ENCODE assay signal across 18 mouse cellular contexts in the genomic region with DNA sequence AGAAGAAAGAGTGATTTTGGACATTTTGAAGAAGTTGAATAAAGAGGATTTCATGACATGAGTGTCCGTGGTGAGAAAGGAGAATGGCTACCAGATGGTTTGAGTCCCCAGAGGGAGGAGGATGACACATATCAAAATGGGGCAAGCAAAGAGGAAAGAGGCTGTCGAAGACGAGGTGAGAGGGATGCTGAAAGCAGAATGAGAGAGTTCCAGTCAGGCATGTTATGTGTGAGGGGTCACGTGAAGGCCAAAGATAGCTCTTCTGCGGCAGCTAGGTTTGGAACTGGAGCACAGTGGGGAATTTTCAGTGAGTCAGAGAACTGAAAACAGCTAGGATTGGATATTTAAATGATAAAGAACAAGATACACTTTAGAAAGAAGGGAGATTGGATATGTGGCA.
"Had no signal": no experiment of that assay in that cellular context is flagged by ENCODE, and none has a peak within 500 bp of the region (broad histone marks: within the 10 kb centered on the region; RNA-seq: fewer than 3 reads in every experiment).

No protein-coding gene starts in this region.

- H3K9ac ChIP-seq: liver, postnatal 0 days; lung, embryonic 15.5 days; midbrain, embryonic 13.5 days; midbrain, embryonic 15.5 days; neural tube, embryonic 12.5 days; stomach, embryonic 15.5 days had no signal

- H3K4me2 ChIP-seq: lung, embryonic 15.5 days; midbrain, embryonic 11.5 days; midbrain, embryonic 13.5 days; midbrain, embryonic 15.5 days; neural tube, embryonic 12.5 days; stomach, embryonic 15.5 days had no signal

- H3K36me3 ChIP-seq: lung, embryonic 15.5 days; midbrain, embryonic 13.5 days; midbrain, embryonic 15.5 days; neural tube, embryonic 12.5 days; stomach, embryonic 15.5 days had no signal

- H3K4me1 ChIP-seq: megakaryocyte, embryonic 14.5 days; midbrain, embryonic 15.5 days; neural tube, embryonic 12.5 days; stomach, embryonic 15.5 days had no signal

- H3K27ac ChIP-seq: lung, embryonic 15.5 days; macrophage; midbrain, embryonic 13.5 days; midbrain, embryonic 15.5 days; neural tube, embryonic 12.5 days; stomach, embryonic 15.5 days; stomach, postnatal 0 days had no signal

- ATAC-seq: liver, postnatal 0 days; lung, postnatal 0 days; midbrain, embryonic 13.5 days; midbrain, embryonic 15.5 days had no signal

- H3K27me3 ChIP-seq: lung, embryonic 15.5 days; megakaryocyte, embryonic 14.5 days; midbrain, embryonic 13.5 days; midbrain, embryonic 15.5 days; neural tube, embryonic 12.5 days; stomach, embryonic 15.5 days had no signal

- DNase-seq: liver, postnatal 0 days; lung, adult 2 months; lung, postnatal 14 days; lung, postnatal 36 days; right cerebral cortex, postnatal 14 days; thymus, adult 2 months; thymus, postnatal 25 days; thymus, postnatal 4 days had no signal

- H3K9me3 ChIP-seq: lung, embryonic 15.5 days; megakaryocyte, embryonic 14.5 days; midbrain, embryonic 13.5 days; midbrain, embryonic 15.5 days; neural tube, embryonic 12.5 days; stomach, embryonic 15.5 days had no signal

- H3K4me3 ChIP-seq: lung, embryonic 15.5 days; megakaryocyte, embryonic 14.5 days; midbrain, embryonic 13.5 days; midbrain, embryonic 15.5 days; neural tube, embryonic 12.5 days; stomach, embryonic 15.5 days had no signal
